Mouse (Mus musculus) neural tube, embryonic 14.5 days (tissue): Measurements from ENCODE around the gene Slc39a7. TPM values are rescaled to one million over a fixed set of nuclear protein-coding genes. Genes with fewer than 3 reads are reported as not detected.

Experiments
- ATAC-seq: fragments of 200-750 bp; cut with Nextera tagmentation; 2 replicates; pipeline ENCODE4 v1.8.0; 2017; ENCODE audit warnings: low read depth, mild to moderate bottlenecking, moderate TSS enrichment, moderate library complexity
- H3K27ac ChIP-seq: fragments of 300-500 bp; sonication (generic); 2 replicates; pipeline ENCODE4 v1.5.1; 2014; ENCODE audit warnings: low read depth, mild to moderate bottlenecking, control low read depth, low read length, moderate library complexity, mixed read lengths
- H3K27me3 ChIP-seq: fragments of 300-500 bp; sonication (generic); 2 replicates; pipeline ENCODE4 v1.6.1; 2014; ENCODE audit warnings: low read length; ENCODE audit not compliant: control insufficient read depth, insufficient read depth
- H3K36me3 ChIP-seq: fragments of 300-500 bp; sonication (generic); 2 replicates; pipeline ENCODE4 v1.6.1; 2014; ENCODE audit warnings: low read length, mixed read lengths; ENCODE audit not compliant: control insufficient read depth, insufficient read depth
- H3K4me1 ChIP-seq: fragments of 300-500 bp; sonication (generic); 2 replicates; pipeline ENCODE4 v1.6.1; 2014; ENCODE audit warnings: low read length; ENCODE audit not compliant: control insufficient read depth, insufficient read depth
- H3K4me2 ChIP-seq: fragments of 300-500 bp; sonication (generic); 2 replicates; pipeline ENCODE4 v1.6.1; 2014; ENCODE audit warnings: mild to moderate bottlenecking, low read depth, low read length, control low read depth
- H3K4me3 ChIP-seq: fragments of 300-500 bp; sonication (generic); 2 replicates; pipeline ENCODE4 v1.5.1; 2014; ENCODE audit warnings: low read depth, low read length, control low read depth, mixed read lengths
- H3K9ac ChIP-seq: fragments of 300-500 bp; sonication (generic); replicated peaks from 2 replicates; pipeline ENCODE4 v1.6.1; 2014; ENCODE audit warnings: low read depth, mild to moderate bottlenecking, control low read depth, low read length, mixed read lengths
- H3K9me3 ChIP-seq: fragments of 300-500 bp; sonication (generic); 2 replicates; pipeline ENCODE4 v1.6.1; 2016; ENCODE audit warnings: low read length; ENCODE audit not compliant: control insufficient read depth
- WGBS: fragments of 180-500 bp; shearing (Covaris S2); extraction: QIAGEN DNeasy Blood & Tissue Kit; methylation state at CpG from one replicate; pipeline ENCODE4 v1.1.7; 2014; 5-methylcytosine and 5-hydroxymethylcytosine counted together
- polyA plus RNA-seq: library from polyadenylated mRNA; unstranded; fragments of >200 nt; fragmentation: Nextera tagmentation; extraction: Ambion mirVana; gene quantifications from 2 replicates; pipeline ENCODE4 v1.2.1, GENCODE M21; 2014

Slc39a7 gene
- polyA plus RNA-seq, 1 experiment from 2014 or later, result 77.9 TPM

DNA sequence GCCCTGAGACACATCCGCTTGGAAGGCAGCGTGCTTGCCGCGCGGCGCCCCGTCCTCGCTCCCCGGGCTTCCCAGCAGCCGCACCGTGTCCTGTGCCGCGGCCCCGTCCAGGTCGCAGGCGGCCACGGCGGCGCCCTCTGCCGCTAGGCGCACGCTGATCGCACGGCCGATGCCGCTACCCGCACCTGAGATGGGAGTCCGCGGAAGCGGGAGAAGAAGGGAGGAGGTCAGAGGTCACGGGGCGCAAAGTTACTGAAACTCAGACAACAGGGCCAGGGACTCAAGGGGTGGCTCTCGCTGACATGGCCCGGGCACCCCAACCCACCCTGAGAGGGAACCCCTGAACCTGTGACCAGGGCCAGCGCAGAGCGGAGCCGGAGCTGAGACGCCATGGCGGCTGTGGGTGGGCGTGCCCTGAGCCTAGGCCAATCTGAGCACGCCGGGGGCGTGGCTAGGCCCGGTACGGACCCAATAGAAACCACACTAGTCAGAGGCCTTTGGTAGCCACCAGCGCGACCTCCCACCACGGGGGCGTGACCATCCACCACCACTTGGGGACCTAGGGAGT lies 3.7 kb downstream of the Slc39a7 start, which contains the start of gene H2-Ke6:
Gene H2-Ke6, minus strand, starts transcription at position 405 of the 568 bp plus-strand sequence.
- H3K9ac ChIP-seq, result peak within 1 kb of the TSS; percentile 78
- H3K27ac ChIP-seq, result peak within 1 kb of the TSS; percentile 83
- H3K36me3 ChIP-seq, result peaks cover 12% of the 10 kb centered on the region
- H3K4me3 ChIP-seq, result peak within 1 kb of the TSS; percentile 49
- ATAC-seq, result peak; percentile 65
- under 1% methylated on average over 49 of the region's 49 CpGs for WGBS
- H3K4me1 ChIP-seq, result peaks cover 56% of the 10 kb centered on the region
- peak within 1 kb of the TSS; percentile 93 for H3K4me2 ChIP-seq
- H3K9me3 ChIP-seq, result no peaks in the 10 kb centered on the region
- no peaks in the 10 kb centered on the region for H3K27me3 ChIP-seq

DNA sequence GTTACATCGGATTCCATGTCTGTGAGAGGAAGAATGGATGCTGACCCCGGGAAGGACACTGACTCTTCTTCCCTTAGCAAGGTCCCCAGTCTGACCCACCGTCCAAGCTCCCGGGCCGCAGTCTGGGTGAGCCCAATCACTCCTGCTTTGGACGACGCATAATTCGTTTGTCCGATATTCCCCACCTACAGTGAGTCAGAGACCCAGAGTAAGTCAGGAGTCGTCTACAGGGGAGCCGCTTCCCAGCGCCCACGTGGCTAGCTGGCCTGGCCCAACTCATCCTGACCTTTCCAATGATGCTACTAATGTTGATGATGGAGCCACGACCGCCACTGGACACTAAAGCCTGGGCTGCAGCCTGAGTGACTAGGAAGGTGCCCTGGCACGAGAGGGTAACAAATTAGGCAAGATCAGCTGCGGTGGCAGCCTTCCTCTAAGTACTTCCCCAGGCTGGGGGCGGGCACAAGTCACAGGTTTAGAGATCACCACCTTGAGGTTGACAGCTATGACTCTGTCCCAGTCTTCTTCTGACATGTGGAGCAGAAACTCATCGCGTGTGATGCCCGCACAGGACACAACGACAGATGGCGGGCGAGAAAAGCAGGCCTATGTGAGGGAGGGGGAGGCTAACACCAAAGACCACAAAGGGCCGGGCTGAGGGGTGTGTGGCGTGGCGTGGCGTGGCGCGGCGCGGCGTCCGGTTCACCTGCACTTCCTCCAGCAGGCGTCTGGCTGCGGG lies 4.4 kb downstream of the Slc39a7 start:
- Histone ChIP-seq H3K4me1 (peaks cover 54% of the 10 kb centered on the region), H3K4me2 (peak overlapping the region; percentile 93), H3K9ac (peak overlapping the region; percentile 78), H3K4me3 (peak overlapping the region; percentile 49), H3K27ac (peak overlapping the region; percentile 83), H3K27me3 (no peaks in the 10 kb centered on the region), H3K9me3 (no peaks in the 10 kb centered on the region), H3K36me3 (peaks cover 12% of the 10 kb centered on the region)
- 3% methylated on average over 36 of the region's 36 CpGs for WGBS
- no peak for ATAC-seq

DNA sequence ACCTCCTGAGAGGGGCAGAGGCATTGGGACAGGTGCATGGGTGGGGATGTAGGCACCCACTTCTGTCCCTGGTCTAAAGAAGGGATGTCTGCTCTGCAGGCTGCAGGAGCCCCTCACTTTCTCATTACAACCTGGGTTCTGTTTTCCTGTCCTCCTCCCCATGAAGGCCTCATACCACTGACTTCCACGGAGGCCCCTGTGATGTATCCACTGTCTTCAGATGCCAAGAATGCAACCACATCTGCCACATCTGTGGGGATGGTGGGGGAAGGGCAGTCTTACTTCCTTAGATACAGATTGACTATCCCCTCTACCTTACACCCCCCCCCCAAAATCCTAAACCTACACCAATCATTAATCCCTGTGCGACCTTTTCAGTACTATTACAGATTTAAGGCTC lies 5.3 kb downstream of the Slc39a7 start:
- Histone ChIP-seq H3K4me3 (peak overlapping the region; percentile 49), H3K36me3 (peaks cover 12% of the 10 kb centered on the region), H3K27ac (peak overlapping the region; percentile 74), H3K27me3 (no peaks in the 10 kb centered on the region), H3K9ac (no peak overlapping the region; the same call in 1 of the 2 replicates), H3K9me3 (no peaks in the 10 kb centered on the region), H3K4me1 (peaks cover 54% of the 10 kb centered on the region), H3K4me2 (peak overlapping the region; percentile 93)
- ATAC-seq, result no peak
- WGBS, result 14% methylated on average over 2 of the region's 2 CpGs

DNA sequence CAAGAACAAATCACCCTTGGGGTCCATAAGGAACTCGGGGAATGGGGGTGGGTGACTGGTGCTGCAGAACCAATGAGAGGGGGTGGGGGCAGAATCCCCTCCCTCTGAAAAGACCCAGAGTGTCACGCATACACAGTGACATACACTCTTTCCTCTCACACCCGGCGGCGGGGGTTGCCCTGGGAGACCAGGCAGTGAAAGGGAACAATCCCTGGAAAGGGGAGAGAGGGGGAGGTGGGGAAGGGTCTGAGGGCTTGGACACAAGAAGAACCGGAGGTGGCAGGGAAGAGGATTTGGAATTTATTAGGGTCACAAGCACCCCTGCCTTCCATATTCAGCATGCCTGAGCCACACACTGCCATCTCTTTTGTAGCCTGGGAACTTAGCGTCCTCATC lies 5.7 kb downstream of the Slc39a7 start:
- peak overlapping the region; percentile 91; the same call in 1 of the 2 replicates for H3K9ac ChIP-seq
- H3K27me3 ChIP-seq, result no peaks in the 10 kb centered on the region
- H3K36me3 ChIP-seq, result peaks cover 12% of the 10 kb centered on the region
- ATAC-seq, result peak; percentile 9; the same call in 1 of the 2 replicates
- peaks cover 52% of the 10 kb centered on the region for H3K4me1 ChIP-seq
- peak overlapping the region; percentile 58 for H3K4me3 ChIP-seq
- WGBS, result 2% methylated on average over 7 of the region's 7 CpGs
- H3K9me3 ChIP-seq, result no peaks in the 10 kb centered on the region
- H3K27ac ChIP-seq, result peak overlapping the region; percentile 99
- peak overlapping the region; percentile 93 for H3K4me2 ChIP-seq

DNA sequence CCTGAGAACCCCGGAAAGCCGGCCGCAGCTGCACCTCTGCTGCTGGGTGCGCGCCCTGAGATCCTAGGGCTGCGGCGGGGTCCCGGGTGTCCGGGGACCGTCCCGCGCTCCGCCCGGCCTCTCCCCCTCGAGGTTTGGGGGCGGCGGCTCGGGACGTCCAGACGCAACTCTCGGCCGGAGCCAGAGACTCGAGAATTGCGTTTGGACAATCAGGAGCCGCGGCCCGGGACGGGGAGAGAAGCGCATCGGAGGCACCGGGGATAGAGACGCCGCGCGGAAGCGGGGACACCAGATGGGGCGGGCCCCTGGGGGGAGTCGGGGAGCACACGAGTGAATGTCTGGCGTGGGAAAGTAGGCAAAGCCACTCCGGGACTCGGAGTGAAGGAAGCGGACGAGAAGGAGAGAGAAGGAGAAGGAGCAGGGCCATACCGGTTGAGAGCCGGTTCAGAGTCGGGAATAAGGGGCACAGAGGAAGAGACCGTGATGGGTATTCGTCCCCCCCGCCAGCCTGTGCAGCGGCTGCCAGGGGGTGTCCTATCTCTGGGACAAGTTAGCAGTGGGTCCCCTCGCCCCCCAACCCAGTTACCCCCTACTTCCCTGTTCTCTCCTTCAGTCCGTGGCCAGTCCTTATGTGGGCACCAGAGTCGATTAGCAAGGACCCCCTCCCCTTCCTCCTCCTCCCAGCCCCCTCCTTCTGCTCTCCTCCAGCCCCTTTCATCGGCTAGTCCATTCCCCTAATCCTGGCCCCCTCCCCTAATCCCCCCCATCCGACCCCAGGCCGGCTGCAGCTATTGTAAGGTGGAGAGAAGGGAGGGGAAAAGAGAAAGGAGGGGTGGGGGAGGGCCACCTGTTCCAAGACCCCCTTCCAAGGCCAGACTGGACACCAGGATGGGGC lies 6.4 kb downstream of the Slc39a7 start:
- no peaks in the 10 kb centered on the region for H3K27me3 ChIP-seq
- ATAC-seq, result peak; percentile 9; the same call in 1 of the 2 replicates
- WGBS, result under 1% methylated on average over 54 of the region's 57 CpGs
- H3K4me2 ChIP-seq, result peak overlapping the region; percentile 93
- peak overlapping the region; percentile 91 for H3K9ac ChIP-seq
- H3K27ac ChIP-seq, result peak overlapping the region; percentile 99
- no peaks in the 10 kb centered on the region for H3K9me3 ChIP-seq
- peaks cover 12% of the 10 kb centered on the region for H3K36me3 ChIP-seq
- peak overlapping the region; percentile 58 for H3K4me3 ChIP-seq
- H3K4me1 ChIP-seq, result peaks cover 45% of the 10 kb centered on the region

DNA sequence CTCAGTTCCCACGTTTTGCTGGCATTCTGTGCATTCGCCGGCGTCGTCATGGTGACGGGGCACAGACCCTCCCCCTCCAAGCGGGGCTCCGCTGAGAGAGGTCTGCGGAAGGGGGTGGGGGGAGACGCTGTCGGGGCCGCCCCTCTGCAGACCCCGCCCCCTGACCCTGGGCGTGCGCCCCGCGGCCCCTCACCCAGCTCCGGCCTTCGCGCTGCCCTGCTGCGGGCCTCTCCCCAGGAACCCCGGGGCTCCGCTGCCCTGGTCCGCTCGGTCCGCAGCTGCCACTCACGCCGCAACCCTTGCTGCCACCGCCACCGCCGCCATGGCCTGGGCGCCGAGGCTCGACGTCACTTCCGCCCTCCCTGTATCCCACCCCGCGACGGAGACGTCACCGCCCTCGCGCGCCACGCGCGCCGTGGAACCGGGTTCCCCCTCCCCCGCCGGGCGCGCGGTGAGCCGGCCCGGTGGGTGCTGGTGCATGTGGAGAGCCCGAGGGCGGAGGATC lies 7.1 kb downstream of the Slc39a7 start, which contains the start of gene Ring1:
Gene Ring1, minus strand, starts transcription at position 364 of the 505 bp plus-strand sequence.
- Histone ChIP-seq H3K4me1 (peaks cover 38% of the 10 kb centered on the region), H3K9me3 (no peaks in the 10 kb centered on the region), H3K9ac (peak within 1 kb of the TSS; percentile 91), H3K27me3 (no peaks in the 10 kb centered on the region), H3K4me2 (peak within 1 kb of the TSS; percentile 93), H3K27ac (peak within 1 kb of the TSS; percentile 99), H3K36me3 (peaks cover 10% of the 10 kb centered on the region), H3K4me3 (peak within 1 kb of the TSS; percentile 58)
- 1% methylated on average over 39 of the region's 58 CpGs for WGBS
- ATAC-seq, result peak; percentile 80

DNA sequence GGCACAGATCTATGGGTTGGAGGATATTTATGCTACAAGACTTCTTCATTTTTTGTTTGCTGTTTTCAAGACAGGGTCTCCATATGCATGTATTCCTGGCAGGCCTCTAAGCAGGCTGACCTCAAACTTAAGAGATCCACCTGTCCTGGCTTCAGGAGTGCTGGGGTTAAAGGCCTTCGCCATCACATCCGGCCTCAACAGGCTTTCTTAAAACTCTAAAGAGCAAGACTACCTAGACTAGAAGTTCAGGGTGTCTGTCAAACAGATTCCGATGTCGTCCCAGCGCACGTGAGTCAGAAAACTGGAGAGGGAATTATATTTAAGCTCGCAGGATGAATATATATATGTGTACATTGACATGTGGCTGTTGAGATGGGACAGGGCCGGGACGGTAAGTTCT lies 7.8 kb downstream of the Slc39a7 start:
- Histone ChIP-seq H3K4me2 (peak overlapping the region; percentile 93), H3K36me3 (peaks cover 3% of the 10 kb centered on the region), H3K9me3 (no peaks in the 10 kb centered on the region), H3K27ac (peak overlapping the region; percentile 99), H3K4me1 (peaks cover 34% of the 10 kb centered on the region), H3K27me3 (no peaks in the 10 kb centered on the region), H3K9ac (peak overlapping the region; percentile 91), H3K4me3 (peak overlapping the region; percentile 58)
- no peak for ATAC-seq
- 72% methylated on average over 9 of the region's 9 CpGs for whole genome bisulfite sequencing

DNA sequence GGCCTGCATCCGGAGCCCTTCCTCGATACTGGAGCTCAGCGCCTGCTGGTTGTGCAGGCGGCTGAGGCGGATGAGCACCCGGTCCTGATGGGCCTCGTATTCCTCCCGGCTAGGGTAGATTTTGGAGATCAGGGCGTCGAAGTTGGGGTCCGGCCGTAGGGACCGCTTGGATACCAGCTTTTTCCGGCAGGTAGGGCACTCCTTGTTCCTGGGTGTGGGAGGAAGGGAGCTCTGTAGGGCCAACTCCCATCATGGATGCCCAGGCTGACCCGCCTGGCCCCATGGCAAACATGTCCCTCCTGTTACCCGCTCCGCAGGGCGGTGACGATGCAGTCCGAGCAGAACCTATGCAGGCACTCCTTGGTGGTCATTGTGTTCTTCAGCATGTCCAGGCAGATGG lies 8.5 kb downstream of the Slc39a7 start:
- Histone ChIP-seq H3K9me3 (no peaks in the 10 kb centered on the region), H3K27ac (no peak overlapping the region), H3K4me1 (peaks cover 30% of the 10 kb centered on the region), H3K4me2 (no peak overlapping the region), H3K9ac (no peak overlapping the region), H3K36me3 (no peaks in the 10 kb centered on the region; the same call in 1 of the 2 replicates), H3K27me3 (no peaks in the 10 kb centered on the region), H3K4me3 (no peak overlapping the region)
- no peak for ATAC-seq
- 98% methylated on average over 20 of the region's 20 CpGs for WGBS
